Mouse (Mus musculus): ENCODE measurements around the gene Olfr314. TPM values are rescaled to one million over a fixed set of nuclear protein-coding genes. Genes with fewer than 3 reads are reported as not detected.
"Not testable (repeated sequence)": the region's sequence is repeated elsewhere in the genome, so short reads cannot be mapped to it uniquely, and the experiment has no call there.

Olfr314 gene
- polyA plus RNA-seq, 1 experiment from 2014 or later, result 0.08 TPM

DNA sequence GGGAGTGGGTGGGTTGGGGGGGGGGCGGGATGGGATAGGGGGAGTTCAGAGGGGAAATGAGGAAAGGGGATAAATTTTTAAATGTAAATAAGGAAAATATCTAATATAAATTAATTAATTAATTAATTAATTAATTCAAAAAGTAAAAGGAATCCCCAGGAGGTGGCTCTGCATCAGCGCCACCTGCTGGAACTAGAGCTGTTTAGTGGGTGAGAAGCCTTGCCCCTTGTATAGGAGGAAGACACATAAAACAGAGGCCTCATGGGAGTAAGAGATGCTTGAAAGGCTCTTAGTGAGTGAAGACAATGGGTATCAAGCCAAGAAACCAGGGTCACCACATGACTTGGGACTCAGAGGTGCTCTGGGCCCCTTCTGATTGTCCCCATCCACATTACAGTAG lies 13.1 kb downstream of the Olfr314 start:
- no peak overlapping the region for H3K4me3 ChIP-seq
- ATAC-seq (ENCODE audit: extremely low read depth, insufficient number of reproducible peaks, low FRiP score, low TSS enrichment), result no peak
- H3K4me1 ChIP-seq, result no peaks in the 10 kb centered on the region
- H3K9me3 ChIP-seq, result no peaks in the 10 kb centered on the region
- no peak overlapping the region for H3K9ac ChIP-seq
- H3K27ac ChIP-seq (replicated peaks), result no peak overlapping the region
- H3K4me2 ChIP-seq, result no peak overlapping the region
- no peaks in the 10 kb centered on the region for H3K36me3 ChIP-seq
- WGBS, result 60% methylated on average over 2 of the region's 2 CpGs
- H3K27me3 ChIP-seq (replicated peaks), result no peaks in the 10 kb centered on the region

DNA sequence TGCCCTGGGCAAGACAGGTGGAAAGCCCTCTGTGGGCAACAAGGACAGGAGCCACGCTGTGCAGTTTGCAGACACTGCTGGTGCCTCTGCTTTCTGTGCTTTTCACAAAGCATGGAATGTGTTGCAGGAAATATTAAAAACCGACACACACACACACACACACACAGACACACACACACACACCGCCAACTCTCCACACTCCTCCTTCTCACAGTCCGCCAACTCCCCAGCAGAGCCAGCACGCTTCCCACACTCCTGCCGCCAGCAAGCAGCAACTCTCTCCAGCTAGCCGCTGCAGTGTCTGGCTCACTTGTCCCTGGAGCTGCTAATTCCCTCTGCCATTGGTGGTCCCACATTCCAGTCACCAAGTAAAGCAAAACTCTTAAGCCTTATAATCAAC lies 14.1 kb downstream of the Olfr314 start:
- Histone ChIP-seq H3K36me3 (no peaks in the 10 kb centered on the region), H3K4me2 (no peak overlapping the region), H3K4me1 (peaks cover 4% of the 10 kb centered on the region), H3K9me3 (no peaks in the 10 kb centered on the region), H3K4me3 (no peak overlapping the region), H3K9ac (no peak overlapping the region), H3K27ac (replicated peaks) (no peak overlapping the region), H3K27me3 (replicated peaks) (no peaks in the 10 kb centered on the region)
- no peak for ATAC-seq (ENCODE audit: extremely low read depth, insufficient number of reproducible peaks, low FRiP score, low TSS enrichment)
- 64% methylated on average over 7 of the region's 7 CpGs for WGBS

DNA sequence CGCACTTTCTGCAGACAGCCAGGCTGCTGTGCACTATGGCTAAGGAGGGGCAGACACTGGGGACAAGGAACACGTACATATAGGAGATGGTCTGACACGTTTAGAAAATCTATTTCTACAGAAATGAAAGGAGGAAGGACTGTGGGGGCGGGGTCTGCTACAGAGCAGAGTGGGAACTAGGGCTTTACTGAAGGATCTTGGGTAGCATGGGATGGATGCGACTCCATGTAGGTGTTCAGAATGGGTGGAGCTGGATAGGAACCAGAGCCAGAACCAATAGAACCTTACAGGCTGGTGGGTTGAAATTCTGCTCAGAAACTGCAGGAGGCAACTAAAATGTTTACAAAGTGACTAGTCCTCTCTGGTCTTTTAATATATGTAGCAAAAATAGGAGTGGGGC lies 17.0 kb downstream of the Olfr314 start:
- Histone ChIP-seq H3K9me3 (no peaks in the 10 kb centered on the region), H3K9ac (no peak overlapping the region), H3K27me3 (replicated peaks) (no peaks in the 10 kb centered on the region), H3K4me1 (peaks cover 7% of the 10 kb centered on the region), H3K27ac (replicated peaks) (no peak overlapping the region), H3K4me2 (no peak overlapping the region), H3K36me3 (no peaks in the 10 kb centered on the region), H3K4me3 (no peak overlapping the region)
- ATAC-seq (ENCODE audit: extremely low read depth, insufficient number of reproducible peaks, low FRiP score, low TSS enrichment), result no peak
- WGBS, result 68% methylated on average over 5 of the region's 5 CpGs

GRCm38 (mm10) chr11:58801558-58802228 lies 18.9 kb downstream of the Olfr314 start, which contains the start of gene Fam183b:
TSS of gene Fam183b (minus strand) at chr11:58801960.
- Histone ChIP-seq H3K36me3 (no peaks in the 10 kb centered on the region), H3K9me3 (no peaks in the 10 kb centered on the region), H3K4me3 (no peak within 1 kb of the TSS), H3K4me1 (peaks cover 7% of the 10 kb centered on the region), H3K27me3 (replicated peaks) (no peaks in the 10 kb centered on the region), H3K9ac (no peak within 1 kb of the TSS), H3K27ac (replicated peaks) (no peak within 1 kb of the TSS), H3K4me2 (peak within 1 kb of the TSS; percentile 42)
- no peak for ATAC-seq (ENCODE audit: extremely low read depth, insufficient number of reproducible peaks, low FRiP score, low TSS enrichment)
- WGBS, result 33% methylated on average over 14 of the region's 14 CpGs

DNA sequence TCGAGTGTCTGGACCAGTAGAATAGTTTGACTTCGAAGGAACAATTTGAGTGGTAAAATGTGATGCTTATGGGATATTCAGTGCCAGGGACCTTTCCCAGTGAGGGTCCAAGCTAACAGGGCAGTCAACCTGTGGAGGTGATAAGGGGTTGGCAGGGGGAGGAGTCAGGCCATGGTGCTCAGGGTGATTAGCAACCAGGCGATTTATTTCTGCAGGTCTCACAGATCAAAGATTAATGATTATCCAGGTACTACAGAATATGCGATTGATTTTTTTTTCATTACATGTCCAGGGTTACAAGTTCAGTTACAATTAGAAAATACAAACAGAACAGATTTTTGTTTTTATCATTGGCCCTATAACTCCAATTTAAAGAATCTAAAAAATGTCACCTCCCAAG lies 21.1 kb downstream of the Olfr314 start:
- Histone ChIP-seq H3K27ac (replicated peaks) (no peak overlapping the region), H3K4me1 (peaks cover 7% of the 10 kb centered on the region), H3K4me2 (no peak overlapping the region), H3K9ac (no peak overlapping the region), H3K36me3 (no peaks in the 10 kb centered on the region), H3K9me3 (no peaks in the 10 kb centered on the region), H3K27me3 (replicated peaks) (no peaks in the 10 kb centered on the region), H3K4me3 (no peak overlapping the region)
- ATAC-seq (ENCODE audit: extremely low read depth, insufficient number of reproducible peaks, low FRiP score, low TSS enrichment), result no peak
- WGBS, result 65% methylated on average over 4 of the region's 4 CpGs

GRCm38 (mm10) chr11:58804393-58804792 lies 21.6 kb downstream of the Olfr314 start:
- Histone ChIP-seq H3K4me1 (peaks cover 7% of the 10 kb centered on the region), H3K27ac (replicated peaks) (no peak overlapping the region), H3K4me3 (no peak overlapping the region), H3K36me3 (no peaks in the 10 kb centered on the region), H3K4me2 (no peak overlapping the region), H3K9ac (no peak overlapping the region), H3K27me3 (replicated peaks) (no peaks in the 10 kb centered on the region), H3K9me3 (no peaks in the 10 kb centered on the region)
- WGBS, result 56% methylated on average over 2 of the region's 2 CpGs
- ATAC-seq (ENCODE audit: extremely low read depth, insufficient number of reproducible peaks, low FRiP score, low TSS enrichment), result no peak

- no peak overlapping the region for H3K27ac ChIP-seq (replicated peaks)
- no peaks in the 10 kb centered on the region for H3K9me3 ChIP-seq
- H3K9ac ChIP-seq, result no peak overlapping the region
- ATAC-seq (ENCODE audit: extremely low read depth, insufficient number of reproducible peaks, low FRiP score, low TSS enrichment), result no peak
- H3K4me2 ChIP-seq, result no peak overlapping the region
- no peak overlapping the region for H3K4me3 ChIP-seq
- H3K4me1 ChIP-seq, result no peaks in the 10 kb centered on the region
- H3K36me3 ChIP-seq, result no peaks in the 10 kb centered on the region
- whole genome bisulfite sequencing, result 0% methylated on average over 1 of the region's 1 CpGs
- H3K27me3 ChIP-seq (replicated peaks), result no peaks in the 10 kb centered on the region
These were observed 29.2 kb downstream of the Olfr314 start for GRCm38 (mm10) chr11:58812001-58812400.

- H3K4me3 ChIP-seq; ATAC-seq (ENCODE audit: extremely low read depth, insufficient number of reproducible peaks, low FRiP score, low TSS enrichment); H3K9ac ChIP-seq; H3K36me3 ChIP-seq; H3K27me3 ChIP-seq (replicated peaks); H3K9me3 ChIP-seq; H3K4me2 ChIP-seq; H3K4me1 ChIP-seq; H3K27ac ChIP-seq (replicated peaks): not testable (repeated sequence)
- 59% methylated on average over 1 of the region's 1 CpGs for WGBS
These were observed 31.9 kb downstream of the Olfr314 start, which contains the start of gene Olfr313 for GRCm38 (mm10) chr11:58814700-58815099. TSS of gene Olfr313 (plus strand) at chr11:58815000.

DNA sequence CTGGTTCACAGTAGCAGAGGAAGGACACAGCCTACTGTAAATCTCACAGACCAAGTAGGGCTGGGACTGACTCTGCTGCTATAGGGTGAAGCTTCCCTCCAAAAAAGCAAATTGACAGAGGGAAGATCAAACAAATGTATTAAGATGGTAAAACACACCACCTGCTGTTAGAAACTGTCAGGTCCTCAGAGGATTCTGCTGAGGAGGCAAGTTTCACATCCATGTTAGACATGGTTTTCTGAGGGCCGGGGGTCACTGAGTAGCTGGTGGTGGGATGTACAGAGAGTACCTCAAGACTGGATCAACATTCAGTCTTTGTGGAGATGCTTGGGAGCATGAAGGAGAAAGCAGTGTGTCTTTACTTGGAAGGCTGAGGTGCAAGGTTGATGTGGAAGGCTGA lies 32.9 kb downstream of the Olfr314 start:
- Histone ChIP-seq H3K27me3 (replicated peaks) (no peaks in the 10 kb centered on the region), H3K9me3 (no peaks in the 10 kb centered on the region), H3K4me1 (no peaks in the 10 kb centered on the region), H3K27ac (replicated peaks) (no peak overlapping the region), H3K9ac (no peak overlapping the region), H3K36me3 (no peaks in the 10 kb centered on the region), H3K4me2 (no peak overlapping the region), H3K4me3 (no peak overlapping the region)
- WGBS, result 68% methylated on average over 1 of the region's 1 CpGs
- no peak for ATAC-seq (ENCODE audit: extremely low read depth, insufficient number of reproducible peaks, low FRiP score, low TSS enrichment)

DNA sequence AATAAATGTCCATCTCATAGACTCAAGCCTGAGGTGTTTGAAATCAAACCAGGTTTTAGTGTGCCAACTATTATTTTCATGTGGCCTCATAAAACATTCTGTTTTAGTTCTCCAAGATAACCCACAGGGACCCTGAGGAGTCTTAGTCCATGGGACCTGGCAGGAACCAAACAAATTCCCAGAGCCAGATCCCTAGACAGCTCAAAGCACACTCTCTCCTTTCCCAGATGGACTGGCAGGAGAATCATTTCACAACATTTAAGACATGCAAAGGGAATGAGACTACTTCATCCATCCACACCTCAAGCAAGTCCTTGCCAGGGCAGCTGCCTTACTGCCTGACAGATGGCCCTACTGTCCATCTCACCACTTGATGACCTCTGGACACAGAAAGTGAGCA lies 46.2 kb downstream of the Olfr314 start, which contains the start of gene Olfr312:
Gene Olfr312 (plus strand): TSS at position 301 of the 400 bp plus-strand sequence.
- not testable (repeated sequence) for H3K4me1 ChIP-seq; H3K9me3 ChIP-seq; H3K9ac ChIP-seq; H3K27ac ChIP-seq (replicated peaks); H3K27me3 ChIP-seq (replicated peaks); H3K4me2 ChIP-seq; H3K36me3 ChIP-seq; ATAC-seq (ENCODE audit: extremely low read depth, insufficient number of reproducible peaks, low FRiP score, low TSS enrichment); H3K4me3 ChIP-seq

DNA sequence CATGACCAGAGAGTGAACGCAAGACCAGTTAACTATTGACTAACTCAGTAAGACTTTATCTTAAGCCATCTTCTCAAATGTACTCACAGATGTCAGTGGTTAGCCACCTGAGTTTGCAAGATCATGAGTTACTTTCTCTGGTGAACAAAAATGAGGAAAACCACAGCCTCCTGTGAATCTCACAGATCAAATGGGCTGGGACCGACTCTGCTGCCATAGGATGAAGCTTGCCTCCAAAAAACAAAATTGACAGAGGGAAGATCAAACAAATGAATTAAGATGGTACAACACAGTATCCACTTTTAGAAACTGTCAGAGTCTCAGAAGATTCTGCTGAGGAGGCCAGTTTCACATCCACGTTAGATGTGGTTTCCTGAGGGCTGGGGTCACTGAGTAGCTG lies 47.0 kb downstream of the Olfr314 start:
- Histone ChIP-seq H3K27me3 (replicated peaks) (no peaks in the 10 kb centered on the region), H3K4me1 (no peaks in the 10 kb centered on the region), H3K4me2 (no peak overlapping the region), H3K27ac (replicated peaks) (no peak overlapping the region), H3K9me3 (no peaks in the 10 kb centered on the region), H3K4me3 (no peak overlapping the region), H3K9ac (no peak overlapping the region), H3K36me3 (no peaks in the 10 kb centered on the region)
- no peak for ATAC-seq (ENCODE audit: extremely low read depth, insufficient number of reproducible peaks, low FRiP score, low TSS enrichment)
- WGBS, result 66% methylated on average over 3 of the region's 3 CpGs

- H3K4me3 ChIP-seq; H3K9me3 ChIP-seq; H3K27me3 ChIP-seq (replicated peaks); H3K36me3 ChIP-seq; H3K27ac ChIP-seq (replicated peaks); H3K4me2 ChIP-seq; H3K9ac ChIP-seq; ATAC-seq (ENCODE audit: extremely low read depth, insufficient number of reproducible peaks, low FRiP score, low TSS enrichment); H3K4me1 ChIP-seq: not testable (repeated sequence)
- WGBS, result 74% methylated on average over 3 of the region's 3 CpGs
These were observed 49.8 kb downstream of the Olfr314 start for GRCm38 (mm10) chr11:58832541-58832940.
